Mouse (Mus musculus): ENCODE measurements around the gene Prrg3.

DNA sequence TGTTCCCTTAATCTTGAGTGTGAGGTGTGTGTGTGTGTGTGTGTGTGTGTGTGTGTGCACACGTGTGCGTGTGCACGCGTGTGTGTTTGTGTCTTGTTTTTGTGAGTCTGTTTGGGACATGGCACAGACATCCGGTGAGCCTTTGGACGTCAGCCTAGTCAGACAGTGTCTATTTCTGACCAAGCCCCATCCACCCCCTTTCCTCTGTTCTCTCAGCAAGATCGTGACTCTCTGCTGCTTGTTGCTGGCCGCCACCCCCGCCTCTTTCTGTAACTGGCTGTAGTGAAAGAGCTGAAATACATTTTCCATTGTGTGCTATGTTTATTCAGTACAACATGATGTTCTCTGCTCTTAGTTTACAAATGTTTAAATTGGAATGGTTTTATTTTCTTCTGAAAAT, 49.8 kb downstream of the Prrg3 start:
- TF ChIP-seq CTCF (conservative IDR thresholded peaks at IDR 0.05; ENCODE audit: low read length) = no peak
- no peak for TF ChIP-seq POU5F1 (IDR thresholded peaks at IDR 0.05; ENCODE audit: borderline replicate concordance, low read length)

Data from E14TG2a.4 (cell line).